Mouse (Mus musculus): ENCODE results near the gene Mon2. TPM values are rescaled to one million over a fixed set of nuclear protein-coding genes. Genes with fewer than 3 reads are reported as not detected.

Mon2 gene
- polyA plus RNA-seq, 1 experiment: 49.0 TPM

GRCm38 (mm10) chr10:123060831-123061230, 15.5 kb downstream of the Mon2 start:
- Histone ChIP-seq H3K36me3 (ENCODE audit: control insufficient read depth, insufficient read depth, low read length) (peaks cover 12% of the 10 kb centered on the region), H3K4me3 (ENCODE audit: low read depth, low read length) (no peak overlapping the region), H3K27ac (ENCODE audit: insufficient read depth, low read depth, low read length) (no peak overlapping the region), H3K27me3 (ENCODE audit: control insufficient read depth, insufficient read depth, low read length) (no peaks in the 10 kb centered on the region), H3K4me1 (ENCODE audit: control insufficient read depth, insufficient read depth, insufficient read length, low read length) (peaks cover 2% of the 10 kb centered on the region; the same call in 1 of the 2 replicates)
- TF ChIP-seq CTCF (IDR thresholded peaks at IDR 0.05; ENCODE audit: extremely low read depth, insufficient read length, insufficient replicate concordance, low read depth, low read length): no peak
- TF ChIP-seq POLR2A (IDR thresholded peaks at IDR 0.05; ENCODE audit: low read depth, low read length): no peak
- WGBS: 71% methylated on average over 6 of the region's 6 CpGs

- Histone ChIP-seq H3K4me3 (ENCODE audit: low read depth, low read length) (no peak overlapping the region), H3K4me1 (ENCODE audit: control insufficient read depth, insufficient read depth, insufficient read length, low read length) (peaks cover 7% of the 10 kb centered on the region), H3K36me3 (ENCODE audit: control insufficient read depth, insufficient read depth, low read length) (peaks cover 12% of the 10 kb centered on the region), H3K27me3 (ENCODE audit: control insufficient read depth, insufficient read depth, low read length) (no peaks in the 10 kb centered on the region), H3K27ac (ENCODE audit: insufficient read depth, low read depth, low read length) (no peak overlapping the region)
- no peak for TF ChIP-seq POLR2A (IDR thresholded peaks at IDR 0.05; ENCODE audit: low read depth, low read length)
- TF ChIP-seq CTCF (IDR thresholded peaks at IDR 0.05; ENCODE audit: extremely low read depth, insufficient read length, insufficient replicate concordance, low read depth, low read length): no peak
- WGBS: 73% methylated on average over 1 of the region's 1 CpGs
These were observed 19.2 kb downstream of the Mon2 start for GRCm38 (mm10) chr10:123057082-123057481.

- H3K4me1 ChIP-seq (ENCODE audit: control insufficient read depth, insufficient read depth, insufficient read length, low read length): peaks cover 7% of the 10 kb centered on the region
These were observed 19.8 kb downstream of the Mon2 start for GRCm38 (mm10) chr10:123056463-123056862.

GRCm38 (mm10) chr10:123055205-123056000, 20.9 kb downstream of the Mon2 start:
- TF ChIP-seq CTCF (IDR thresholded peaks at IDR 0.05; ENCODE audit: extremely low read depth, insufficient read length, insufficient replicate concordance, low read depth, low read length): no peak
- TF ChIP-seq POLR2A (IDR thresholded peaks at IDR 0.05; ENCODE audit: low read depth, low read length): no peak
- Histone ChIP-seq H3K4me1 (ENCODE audit: control insufficient read depth, insufficient read depth, insufficient read length, low read length) (peaks cover 5% of the 10 kb centered on the region), H3K27me3 (ENCODE audit: control insufficient read depth, insufficient read depth, low read length) (no peaks in the 10 kb centered on the region), H3K36me3 (ENCODE audit: control insufficient read depth, insufficient read depth, low read length) (peaks cover 23% of the 10 kb centered on the region), H3K27ac (ENCODE audit: insufficient read depth, low read depth, low read length) (no peak overlapping the region), H3K4me3 (ENCODE audit: low read depth, low read length) (no peak overlapping the region)
- 88% methylated on average over 9 of the region's 9 CpGs for WGBS

More at GRCm38 (mm10) chr10:123056463-123056862, 19.8 kb downstream of the Mon2 start:
- TF ChIP-seq POLR2A (IDR thresholded peaks at IDR 0.05; ENCODE audit: low read depth, low read length): no peak
- no peak for TF ChIP-seq CTCF (IDR thresholded peaks at IDR 0.05; ENCODE audit: extremely low read depth, insufficient read length, insufficient replicate concordance, low read depth, low read length)
- 90% methylated on average over 10 of the region's 10 CpGs for WGBS
- H3K4me3 ChIP-seq (ENCODE audit: low read depth, low read length): no peak overlapping the region
- no peaks in the 10 kb centered on the region for H3K27me3 ChIP-seq (ENCODE audit: control insufficient read depth, insufficient read depth, low read length)
- H3K27ac ChIP-seq (ENCODE audit: insufficient read depth, low read depth, low read length): no peak overlapping the region
- H3K36me3 ChIP-seq (ENCODE audit: control insufficient read depth, insufficient read depth, low read length): peaks cover 14% of the 10 kb centered on the region

GRCm38 (mm10) chr10:123053557-123053956, 22.7 kb downstream of the Mon2 start:
- TF ChIP-seq POLR2A (IDR thresholded peaks at IDR 0.05; ENCODE audit: low read depth, low read length) (no peak), CTCF (IDR thresholded peaks at IDR 0.05; ENCODE audit: extremely low read depth, insufficient read length, insufficient replicate concordance, low read depth, low read length) (no peak)
- 33% methylated on average over 4 of the region's 4 CpGs for WGBS
- Histone ChIP-seq H3K4me3 (ENCODE audit: low read depth, low read length) (no peak overlapping the region), H3K36me3 (ENCODE audit: control insufficient read depth, insufficient read depth, low read length) (peaks cover 28% of the 10 kb centered on the region), H3K4me1 (ENCODE audit: control insufficient read depth, insufficient read depth, insufficient read length, low read length) (peaks cover 10% of the 10 kb centered on the region), H3K27me3 (ENCODE audit: control insufficient read depth, insufficient read depth, low read length) (no peaks in the 10 kb centered on the region), H3K27ac (ENCODE audit: insufficient read depth, low read depth, low read length) (no peak overlapping the region)

GRCm38 (mm10) chr10:123052021-123052420, 24.3 kb downstream of the Mon2 start:
- WGBS: 24% methylated on average over 7 of the region's 7 CpGs
- H3K27me3 ChIP-seq (ENCODE audit: control insufficient read depth, insufficient read depth, low read length): no peaks in the 10 kb centered on the region
- TF ChIP-seq POLR2A (IDR thresholded peaks at IDR 0.05; ENCODE audit: low read depth, low read length): no peak
- TF ChIP-seq CTCF (IDR thresholded peaks at IDR 0.05; ENCODE audit: extremely low read depth, insufficient read length, insufficient replicate concordance, low read depth, low read length): no peak

GRCm38 (mm10) chr10:123048730-123049129, 27.6 kb downstream of the Mon2 start:
- Histone ChIP-seq H3K27me3 (ENCODE audit: control insufficient read depth, insufficient read depth, low read length) (no peaks in the 10 kb centered on the region), H3K27ac (ENCODE audit: insufficient read depth, low read depth, low read length) (peak overlapping the region; percentile 39; the same call in 1 of the 2 replicates), H3K4me3 (ENCODE audit: low read depth, low read length) (no peak overlapping the region), H3K36me3 (ENCODE audit: control insufficient read depth, insufficient read depth, low read length) (peaks cover 37% of the 10 kb centered on the region), H3K4me1 (ENCODE audit: control insufficient read depth, insufficient read depth, insufficient read length, low read length) (peaks cover 10% of the 10 kb centered on the region)
- WGBS: 25% methylated on average over 1 of the region's 1 CpGs
- no peak for TF ChIP-seq CTCF (IDR thresholded peaks at IDR 0.05; ENCODE audit: extremely low read depth, insufficient read length, insufficient replicate concordance, low read depth, low read length)

More at GRCm38 (mm10) chr10:123052021-123052420, 24.3 kb downstream of the Mon2 start:
- Histone ChIP-seq H3K36me3 (ENCODE audit: control insufficient read depth, insufficient read depth, low read length) (peaks cover 20% of the 10 kb centered on the region), H3K27ac (ENCODE audit: insufficient read depth, low read depth, low read length) (no peak overlapping the region), H3K4me1 (ENCODE audit: control insufficient read depth, insufficient read depth, insufficient read length, low read length) (peaks cover 12% of the 10 kb centered on the region), H3K4me3 (ENCODE audit: low read depth, low read length) (no peak overlapping the region)

All from small intestine, adult 2 months (tissue).